Mouse (Mus musculus): ENCODE data around the gene Gm9747. TPM values are rescaled to one million over a fixed set of nuclear protein-coding genes. Genes with fewer than 3 reads are reported as not detected.

Gene Gm9747
- polyA plus RNA-seq, 1 experiment from 2014 or later, result 22.6 TPM

DNA sequence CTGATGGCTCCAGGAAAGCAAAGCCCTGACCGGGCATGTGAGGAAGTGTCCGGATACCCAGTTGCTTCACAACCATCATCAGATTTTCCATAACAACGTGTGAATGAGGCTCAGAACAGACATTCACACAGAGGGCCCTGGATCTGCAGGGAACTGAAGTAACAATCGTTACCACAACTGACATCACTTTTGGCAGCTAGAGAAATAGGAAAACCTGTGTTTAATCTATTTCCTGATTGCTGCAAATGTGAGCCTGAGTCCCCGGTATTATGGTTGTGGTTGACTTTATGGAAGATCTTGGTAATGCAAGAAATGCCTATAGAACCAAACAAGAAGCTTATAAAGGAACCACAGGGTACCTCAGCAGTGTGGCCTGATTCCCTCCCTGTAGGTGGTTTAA lies 12.1 kb downstream of the Gm9747 start:
- Histone ChIP-seq H3K27ac (ENCODE audit: low read depth, low read length) (no peak overlapping the region), H3K4me1 (ENCODE audit: control insufficient read depth, insufficient read depth, low read length) (peaks cover 2% of the 10 kb centered on the region; the same call in 1 of the 2 replicates), H3K4me2 (no peak overlapping the region), H3K27me3 (ENCODE audit: control insufficient read depth, insufficient read depth, low read length) (no peaks in the 10 kb centered on the region), H3K4me3 (ENCODE audit: low read depth, low read length) (no peak overlapping the region), H3K36me3 (ENCODE audit: control insufficient read depth, insufficient read depth, low read length) (no peaks in the 10 kb centered on the region; the same call in 1 of the 2 replicates), H3K9ac (ENCODE audit: low read length) (no peak overlapping the region), H3K9me3 (ENCODE audit: control insufficient read depth, low read length) (no peaks in the 10 kb centered on the region)
- ATAC-seq (ENCODE audit: low FRiP score) (no peak), DNase-seq (ENCODE audit: low spot score, missing footprints) (no peak)
- 87% methylated on average over 5 of the region's 5 CpGs for WGBS

DNA sequence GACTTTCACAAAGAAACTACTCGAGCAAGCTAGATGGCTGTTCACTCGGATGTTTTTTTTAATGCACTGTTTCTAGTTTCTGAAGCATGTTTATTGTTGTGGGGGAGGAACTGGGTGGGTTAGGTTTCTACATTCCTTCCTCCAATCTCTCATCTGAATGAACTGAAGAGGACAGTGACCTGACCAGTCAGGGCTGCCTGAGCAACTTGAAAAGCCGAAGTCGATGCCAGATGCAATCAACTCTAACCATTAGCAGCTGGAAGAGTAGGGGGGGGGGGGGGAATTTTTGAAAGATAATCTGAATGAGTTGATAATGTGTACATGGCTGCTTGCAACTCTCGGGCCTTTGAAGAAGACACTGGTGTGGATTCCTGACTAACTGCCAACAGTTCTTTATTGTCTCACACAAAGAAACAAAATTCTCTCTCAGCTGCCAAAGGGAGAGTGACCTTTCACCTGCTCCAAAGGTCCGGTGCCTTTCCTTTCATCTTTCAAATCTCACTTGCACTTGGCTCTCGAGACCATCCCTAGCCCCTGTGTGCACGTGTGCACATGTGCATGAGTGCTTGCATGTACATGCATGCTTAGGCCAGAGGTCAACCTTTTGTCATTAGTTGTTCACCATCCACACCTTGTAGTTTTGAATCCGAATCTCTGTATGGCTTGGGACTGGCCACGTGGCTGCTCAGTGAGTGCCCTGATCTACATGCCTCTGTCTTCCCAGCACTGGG lies 14.5 kb downstream of the Gm9747 start:
- Histone ChIP-seq H3K9me3 (ENCODE audit: control insufficient read depth, low read length) (no peaks in the 10 kb centered on the region), H3K36me3 (ENCODE audit: control insufficient read depth, insufficient read depth, low read length) (no peaks in the 10 kb centered on the region; the same call in 1 of the 2 replicates), H3K27ac (ENCODE audit: low read depth, low read length) (no peak overlapping the region), H3K4me3 (ENCODE audit: low read depth, low read length) (no peak overlapping the region), H3K9ac (ENCODE audit: low read length) (no peak overlapping the region), H3K4me1 (ENCODE audit: control insufficient read depth, insufficient read depth, low read length) (peaks cover 2% of the 10 kb centered on the region; the same call in 1 of the 2 replicates), H3K4me2 (no peak overlapping the region), H3K27me3 (ENCODE audit: control insufficient read depth, insufficient read depth, low read length) (no peaks in the 10 kb centered on the region)
- 66% methylated on average over 10 of the region's 10 CpGs for WGBS
- no peak for ATAC-seq (ENCODE audit: low FRiP score)
- DNase-seq (ENCODE audit: low spot score, missing footprints), result no peak

DNA sequence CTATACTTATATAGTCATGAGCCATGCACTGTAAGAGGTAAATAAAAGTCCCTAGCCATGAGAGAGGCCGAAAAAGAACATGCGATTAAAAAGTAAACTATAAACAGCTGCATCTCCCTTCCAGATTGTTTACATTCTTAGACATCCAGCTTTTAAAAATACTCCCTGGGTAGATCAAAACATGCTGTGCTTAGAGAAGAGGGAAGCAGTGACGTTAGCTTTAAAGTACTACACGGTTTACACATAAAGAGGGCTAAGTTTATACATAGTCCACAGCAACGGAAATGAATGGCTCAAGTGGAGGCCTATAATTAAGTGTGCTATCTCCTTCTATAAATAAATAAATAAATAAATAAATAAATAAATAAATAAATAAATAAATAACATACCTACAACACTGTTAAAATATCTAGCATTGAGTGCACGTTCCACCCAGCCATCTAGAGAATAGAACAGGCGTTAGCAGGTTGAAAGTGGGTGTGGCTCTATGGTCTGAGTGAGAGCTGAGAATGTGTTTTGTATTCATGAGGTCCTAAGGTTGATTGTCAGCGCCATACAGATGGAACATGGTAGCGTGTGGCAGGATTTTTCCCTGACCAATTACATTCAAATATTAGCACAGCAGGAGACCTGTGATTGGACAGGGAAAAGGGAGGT lies 21.0 kb downstream of the Gm9747 start:
- H3K27me3 ChIP-seq (ENCODE audit: control insufficient read depth, insufficient read depth, low read length), result no peaks in the 10 kb centered on the region
- no peak overlapping the region for H3K4me3 ChIP-seq (ENCODE audit: low read depth, low read length)
- H3K4me1 ChIP-seq (ENCODE audit: control insufficient read depth, insufficient read depth, low read length), result no peaks in the 10 kb centered on the region
- no peak overlapping the region for H3K27ac ChIP-seq (ENCODE audit: low read depth, low read length)
- H3K36me3 ChIP-seq (ENCODE audit: control insufficient read depth, insufficient read depth, low read length), result no peaks in the 10 kb centered on the region
- ATAC-seq (ENCODE audit: low FRiP score), result no peak; the same call in 1 of the 2 replicates
- no peak overlapping the region for H3K4me2 ChIP-seq
- WGBS, result 86% methylated on average over 9 of the region's 9 CpGs
- no peaks in the 10 kb centered on the region for H3K9me3 ChIP-seq (ENCODE audit: control insufficient read depth, low read length)
- no peak overlapping the region for H3K9ac ChIP-seq (ENCODE audit: low read length)
- DNase-seq (ENCODE audit: low spot score, missing footprints), result no peak

DNA sequence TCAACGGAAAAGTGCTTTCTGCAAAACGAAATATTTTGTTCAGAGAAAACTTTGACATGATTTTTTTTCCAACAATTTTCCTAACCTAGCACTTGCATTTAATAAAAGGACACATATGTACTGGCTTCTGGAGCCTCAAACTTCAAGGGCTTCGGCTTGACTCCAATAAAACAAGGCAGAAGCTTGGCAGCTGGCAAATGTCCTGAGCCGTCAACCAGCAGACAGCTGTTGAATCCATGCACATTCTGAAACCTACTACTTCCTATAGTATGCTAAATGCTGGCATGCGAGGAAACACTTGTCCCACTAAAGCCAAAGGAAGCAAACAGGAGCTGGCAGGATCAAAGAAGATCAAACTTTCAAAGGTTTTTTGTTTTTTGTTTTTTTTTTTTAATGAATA lies 24.5 kb downstream of the Gm9747 start:
- H3K27ac ChIP-seq (ENCODE audit: low read depth, low read length), result no peak overlapping the region
- DNase-seq (ENCODE audit: low spot score, missing footprints) (peak; percentile 53), ATAC-seq (ENCODE audit: low FRiP score) (no peak)
- H3K4me2 ChIP-seq, result no peak overlapping the region
- no peaks in the 10 kb centered on the region for H3K27me3 ChIP-seq (ENCODE audit: control insufficient read depth, insufficient read depth, low read length)
- no peak overlapping the region for H3K4me3 ChIP-seq (ENCODE audit: low read depth, low read length)
- H3K4me1 ChIP-seq (ENCODE audit: control insufficient read depth, insufficient read depth, low read length), result no peaks in the 10 kb centered on the region
- no peaks in the 10 kb centered on the region for H3K9me3 ChIP-seq (ENCODE audit: control insufficient read depth, low read length)
- H3K9ac ChIP-seq (ENCODE audit: low read length), result no peak overlapping the region
- WGBS, result 83% methylated on average over 5 of the region's 5 CpGs
- no peaks in the 10 kb centered on the region for H3K36me3 ChIP-seq (ENCODE audit: control insufficient read depth, insufficient read depth, low read length)

DNA sequence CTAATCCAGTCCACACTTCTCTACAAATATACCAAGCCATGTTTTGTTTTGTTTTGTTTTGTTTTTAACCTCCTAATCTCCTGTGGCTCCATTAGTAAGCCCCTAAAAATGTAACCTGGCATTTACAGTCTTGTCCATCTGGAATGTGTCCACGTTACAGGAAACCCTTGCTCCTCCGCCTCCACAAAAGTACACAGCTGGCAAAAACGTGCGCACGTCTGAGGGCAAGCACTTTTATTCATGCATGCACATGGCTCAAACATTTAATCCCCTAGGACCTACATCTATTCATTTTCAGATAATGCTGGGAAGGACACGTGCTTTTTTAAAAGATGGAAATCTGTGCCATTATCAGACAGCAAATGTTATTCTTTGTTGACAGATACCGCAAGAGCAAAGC lies 25.4 kb downstream of the Gm9747 start:
- ATAC-seq (ENCODE audit: low FRiP score) (no peak), DNase-seq (ENCODE audit: low spot score, missing footprints) (peak; percentile 84)
- 64% methylated on average over 7 of the region's 7 CpGs for WGBS
- Histone ChIP-seq H3K4me2 (no peak overlapping the region), H3K27ac (ENCODE audit: low read depth, low read length) (no peak overlapping the region), H3K9me3 (ENCODE audit: control insufficient read depth, low read length) (no peaks in the 10 kb centered on the region), H3K4me3 (ENCODE audit: low read depth, low read length) (no peak overlapping the region), H3K27me3 (ENCODE audit: control insufficient read depth, insufficient read depth, low read length) (no peaks in the 10 kb centered on the region), H3K9ac (ENCODE audit: low read length) (no peak overlapping the region), H3K4me1 (ENCODE audit: control insufficient read depth, insufficient read depth, low read length) (no peaks in the 10 kb centered on the region), H3K36me3 (ENCODE audit: control insufficient read depth, insufficient read depth, low read length) (no peaks in the 10 kb centered on the region)

DNA sequence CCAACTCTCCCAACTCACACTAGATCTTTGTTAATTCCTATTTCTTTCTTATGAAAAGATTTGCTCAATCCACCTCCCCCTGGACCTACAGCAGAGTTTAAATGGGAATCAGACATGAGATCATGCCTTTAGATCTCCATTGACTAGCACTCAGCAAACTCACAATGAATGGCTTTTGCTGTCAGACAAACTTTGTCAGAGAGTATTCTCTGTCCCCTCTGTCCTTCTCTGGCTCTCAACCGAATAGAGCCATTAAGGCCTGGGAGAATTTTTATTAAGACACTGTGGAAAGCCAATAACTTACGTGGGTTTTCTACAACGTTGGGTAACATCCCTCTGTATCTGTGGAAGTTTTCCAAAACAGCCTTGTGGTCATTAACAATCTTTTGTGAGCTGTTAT lies 27.1 kb downstream of the Gm9747 start:
- no peaks in the 10 kb centered on the region for H3K4me1 ChIP-seq (ENCODE audit: control insufficient read depth, insufficient read depth, low read length)
- peak; percentile 79 for DNase-seq (ENCODE audit: low spot score, missing footprints)

DNA sequence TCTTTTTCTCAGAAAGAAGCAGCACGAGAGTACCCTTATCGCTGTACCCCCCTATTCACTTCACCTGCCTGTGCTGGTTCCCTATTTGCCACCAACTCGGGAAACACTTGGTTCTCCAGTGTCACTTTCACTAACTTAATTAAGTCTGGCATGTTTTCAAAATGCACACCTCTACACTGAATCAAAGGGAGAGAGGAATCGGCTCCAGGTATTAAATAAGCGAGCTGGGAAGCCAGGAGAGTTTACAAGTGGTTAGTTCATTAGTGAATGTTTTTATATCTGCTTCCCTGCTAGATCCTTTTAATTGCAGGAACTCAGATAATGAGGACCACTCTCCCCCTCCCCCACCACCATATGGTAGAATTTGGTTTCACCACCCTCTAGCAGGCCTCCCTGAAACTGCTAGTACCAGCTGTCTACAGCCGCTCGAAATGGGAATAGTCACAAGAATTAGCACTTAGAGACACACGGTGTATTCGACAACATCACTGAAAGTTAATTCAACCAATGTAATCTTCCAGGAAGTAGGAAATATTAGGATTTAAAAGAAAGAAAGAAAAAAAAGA lies 28.2 kb downstream of the Gm9747 start:
- H3K9ac ChIP-seq (ENCODE audit: low read length), result no peak overlapping the region
- no peaks in the 10 kb centered on the region for H3K4me1 ChIP-seq (ENCODE audit: control insufficient read depth, insufficient read depth, low read length)
- H3K27ac ChIP-seq (ENCODE audit: low read depth, low read length), result no peak overlapping the region
- H3K9me3 ChIP-seq (ENCODE audit: control insufficient read depth, low read length), result no peaks in the 10 kb centered on the region
- no peak overlapping the region for H3K4me3 ChIP-seq (ENCODE audit: low read depth, low read length)
- ATAC-seq (ENCODE audit: low FRiP score) (0 out of 2 replicates have a peak, but pooled peaks have one; percentile 62), DNase-seq (ENCODE audit: low spot score, missing footprints) (no peak)
- H3K36me3 ChIP-seq (ENCODE audit: control insufficient read depth, insufficient read depth, low read length), result no peaks in the 10 kb centered on the region
- H3K4me2 ChIP-seq, result no peak overlapping the region
- 78% methylated on average over 9 of the region's 9 CpGs for WGBS
- no peaks in the 10 kb centered on the region for H3K27me3 ChIP-seq (ENCODE audit: control insufficient read depth, insufficient read depth, low read length)

More for the DNA sequence above, 27.1 kb downstream of the Gm9747 start:
- no peaks in the 10 kb centered on the region for H3K9me3 ChIP-seq (ENCODE audit: control insufficient read depth, low read length)
- H3K36me3 ChIP-seq (ENCODE audit: control insufficient read depth, insufficient read depth, low read length), result no peaks in the 10 kb centered on the region
- no peak overlapping the region for H3K4me2 ChIP-seq
- no peak for ATAC-seq (ENCODE audit: low FRiP score)
- H3K27ac ChIP-seq (ENCODE audit: low read depth, low read length), result no peak overlapping the region
- H3K9ac ChIP-seq (ENCODE audit: low read length), result no peak overlapping the region
- no peaks in the 10 kb centered on the region for H3K27me3 ChIP-seq (ENCODE audit: control insufficient read depth, insufficient read depth, low read length)
- no peak overlapping the region for H3K4me3 ChIP-seq (ENCODE audit: low read depth, low read length)
- 81% methylated on average over 3 of the region's 3 CpGs for WGBS

DNA sequence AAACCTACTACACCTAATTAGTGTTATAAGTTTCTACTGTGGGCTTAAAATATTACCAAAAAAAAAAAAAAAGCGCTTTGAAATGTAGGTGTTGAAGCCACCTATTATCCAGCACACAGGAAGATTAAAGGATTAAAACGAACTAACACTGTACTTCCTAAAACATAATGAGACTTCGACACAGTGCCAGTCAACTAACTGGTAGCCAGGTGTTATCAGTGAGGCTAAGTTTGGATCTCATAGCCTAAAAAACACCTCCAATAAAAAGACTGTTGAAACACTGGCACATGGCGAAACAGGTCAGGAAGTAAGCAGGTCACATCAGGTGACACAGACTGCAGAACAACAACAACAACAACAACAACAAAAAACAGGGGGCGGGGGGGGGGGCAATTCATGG lies 28.7 kb downstream of the Gm9747 start:
- Histone ChIP-seq H3K4me1 (ENCODE audit: control insufficient read depth, insufficient read depth, low read length) (no peaks in the 10 kb centered on the region), H3K9ac (ENCODE audit: low read length) (no peak overlapping the region), H3K9me3 (ENCODE audit: control insufficient read depth, low read length) (no peaks in the 10 kb centered on the region), H3K27ac (ENCODE audit: low read depth, low read length) (no peak overlapping the region), H3K4me2 (no peak overlapping the region), H3K4me3 (ENCODE audit: low read depth, low read length) (no peak overlapping the region), H3K27me3 (ENCODE audit: control insufficient read depth, insufficient read depth, low read length) (no peaks in the 10 kb centered on the region), H3K36me3 (ENCODE audit: control insufficient read depth, insufficient read depth, low read length) (no peaks in the 10 kb centered on the region)
- DNase-seq (ENCODE audit: low spot score, missing footprints), result peak; percentile 67
- no peak for ATAC-seq (ENCODE audit: low FRiP score)
- WGBS, result 90% methylated on average over 5 of the region's 5 CpGs

DNA sequence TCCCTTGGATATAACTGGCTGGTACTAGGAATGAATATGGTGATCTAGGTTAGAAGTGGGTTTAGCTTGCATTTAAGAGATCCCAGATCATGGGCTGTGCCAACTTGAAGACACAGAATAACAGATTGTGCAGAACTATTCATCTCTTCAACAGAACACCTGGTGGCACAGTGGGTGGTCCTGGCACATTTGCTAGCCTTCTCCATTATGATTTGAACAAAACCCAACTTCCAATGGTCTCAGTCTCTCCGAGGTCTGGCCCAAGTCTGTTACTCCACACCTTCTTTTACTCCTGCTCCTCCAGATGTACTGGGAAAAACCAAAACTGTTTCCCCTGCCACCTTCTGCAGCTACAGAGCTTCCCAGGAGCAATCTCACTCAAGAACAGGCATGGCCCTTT lies 29.4 kb downstream of the Gm9747 start:
- no peak overlapping the region for H3K9ac ChIP-seq (ENCODE audit: low read length)
- 85% methylated on average over 1 of the region's 1 CpGs for WGBS
- H3K36me3 ChIP-seq (ENCODE audit: control insufficient read depth, insufficient read depth, low read length), result no peaks in the 10 kb centered on the region
- no peak overlapping the region for H3K4me2 ChIP-seq
- H3K9me3 ChIP-seq (ENCODE audit: control insufficient read depth, low read length), result no peaks in the 10 kb centered on the region
- H3K4me1 ChIP-seq (ENCODE audit: control insufficient read depth, insufficient read depth, low read length), result no peaks in the 10 kb centered on the region
- ATAC-seq (ENCODE audit: low FRiP score) (no peak), DNase-seq (ENCODE audit: low spot score, missing footprints) (peak; percentile 21)
- H3K27me3 ChIP-seq (ENCODE audit: control insufficient read depth, insufficient read depth, low read length), result no peaks in the 10 kb centered on the region
- no peak overlapping the region for H3K4me3 ChIP-seq (ENCODE audit: low read depth, low read length)
- H3K27ac ChIP-seq (ENCODE audit: low read depth, low read length), result no peak overlapping the region

Measured in midbrain, embryonic 11.5 days (tissue).